Mouse (Mus musculus) kidney, adult 9 months (tissue): ENCODE measurements around the gene Traip.
A peak's percentile ranks its signal among the peaks of the same experiment; 100 is the strongest.

Source experiments
- DNase-seq: peaks from one replicate; pipeline ENCODE4 v3.0.0; 2022

Traip gene

DNA sequence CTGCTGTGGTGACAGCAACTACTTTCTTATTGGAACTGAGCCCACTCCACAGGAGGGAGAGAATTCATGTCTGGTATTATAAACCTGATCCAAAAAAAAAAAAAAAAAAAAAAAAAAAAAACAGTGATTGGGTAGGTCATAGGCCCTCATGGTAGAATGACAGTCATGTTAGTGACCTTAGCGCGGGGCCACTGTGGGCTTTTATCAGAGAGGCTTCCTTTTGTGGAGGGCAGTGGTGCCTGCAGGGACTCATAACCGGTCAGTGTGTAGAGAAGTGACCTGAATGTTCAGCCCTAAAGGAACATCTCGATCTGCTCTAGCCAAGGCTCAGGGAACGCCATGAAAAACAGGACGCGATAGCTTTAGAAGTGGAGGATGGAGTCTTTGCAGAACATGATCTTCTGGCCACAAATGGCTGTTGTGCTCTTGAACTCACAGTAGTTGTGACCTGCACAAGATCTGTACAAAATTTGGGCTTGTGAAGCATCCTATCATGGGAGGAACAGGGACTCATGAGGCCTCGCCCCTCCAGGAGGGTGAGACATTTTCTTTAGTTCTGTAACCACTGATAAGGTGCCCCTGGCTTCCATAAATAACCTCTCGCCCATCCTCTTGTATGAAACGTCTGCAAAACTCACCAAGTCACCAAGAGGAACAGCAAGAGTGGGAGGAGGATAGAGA, 24.7 kb downstream of the Traip start:
- DNase-seq, result no peak

GRCm38 (mm10) chr9:107975399-107976386, 25.8 kb downstream of the Traip start, which contains the start of gene Uba7:
TSS of gene Uba7 (plus strand) at chr9:107975505.
- DNase-seq, result peak; percentile 59

DNA sequence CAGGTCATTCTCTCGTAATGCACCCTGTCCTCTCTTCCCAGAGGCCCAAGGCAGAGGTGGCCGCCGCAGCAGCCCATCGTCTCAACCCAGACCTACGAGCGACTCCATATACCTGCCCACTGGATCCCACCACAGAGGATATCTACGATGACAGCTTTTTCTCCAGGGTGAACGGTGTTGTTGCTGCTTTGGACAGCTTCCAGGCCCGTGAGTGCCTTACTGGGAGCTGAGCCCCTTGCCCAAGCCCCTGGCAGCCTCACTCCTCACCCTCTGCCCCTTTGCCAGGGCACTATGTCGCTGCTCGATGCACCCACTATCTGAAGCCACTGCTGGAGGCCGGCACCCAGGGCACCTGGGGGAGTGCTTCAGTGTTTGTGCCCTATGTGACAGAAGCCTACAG, 28.9 kb downstream of the Traip start:
- DNase-seq, result no peak

DNA sequence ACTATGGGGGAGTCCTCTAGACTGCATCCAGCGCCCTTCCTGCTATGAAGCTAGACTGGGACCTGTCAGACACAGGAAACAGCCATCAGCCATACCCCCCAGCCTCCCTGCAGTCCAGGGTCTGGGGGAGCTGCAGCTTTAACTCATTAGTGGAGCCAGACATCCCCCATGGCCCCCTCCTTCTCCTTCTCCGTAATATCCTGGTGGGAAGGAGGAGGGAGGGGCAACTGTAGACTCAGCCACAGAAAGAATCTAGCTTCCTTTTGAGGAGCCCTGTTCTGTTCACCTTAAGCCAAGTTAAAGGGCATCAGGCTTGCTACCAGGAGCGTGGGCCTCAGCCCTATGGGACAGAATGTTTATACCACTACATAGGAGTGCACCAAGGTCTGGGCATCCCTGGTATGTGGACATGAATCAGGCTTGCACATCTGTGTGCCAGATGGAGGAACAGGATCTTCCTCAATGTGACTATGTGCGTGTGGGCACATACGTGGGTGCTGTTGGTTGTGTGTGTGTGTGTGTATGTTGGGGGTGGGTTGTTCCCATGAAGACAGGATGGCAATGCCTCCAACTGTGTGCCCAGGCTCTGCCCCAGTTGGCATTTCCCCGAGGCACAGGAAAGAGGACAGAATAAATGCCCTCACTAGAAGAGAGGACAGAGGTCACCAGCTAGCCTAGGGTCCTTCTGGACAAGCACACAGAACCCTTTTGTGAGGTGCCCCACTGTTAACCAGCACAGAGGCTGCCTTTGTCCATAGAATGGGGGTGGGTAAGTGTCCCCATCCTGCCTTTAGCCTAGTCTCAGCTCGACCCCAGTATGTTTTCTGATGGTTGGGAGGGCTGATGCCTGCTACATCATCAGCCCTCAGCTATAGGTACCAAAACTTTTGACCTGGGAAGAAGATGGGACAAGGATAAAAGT, 32.0 kb downstream of the Traip start:
- DNase-seq, result no peak

GRCm38 (mm10) chr9:107982681-107983346, 32.9 kb downstream of the Traip start, which contains the start of gene Gm20661:
TSS of gene Gm20661 (plus strand) at chr9:107983058.
- DNase-seq, result peak; percentile 72

DNA sequence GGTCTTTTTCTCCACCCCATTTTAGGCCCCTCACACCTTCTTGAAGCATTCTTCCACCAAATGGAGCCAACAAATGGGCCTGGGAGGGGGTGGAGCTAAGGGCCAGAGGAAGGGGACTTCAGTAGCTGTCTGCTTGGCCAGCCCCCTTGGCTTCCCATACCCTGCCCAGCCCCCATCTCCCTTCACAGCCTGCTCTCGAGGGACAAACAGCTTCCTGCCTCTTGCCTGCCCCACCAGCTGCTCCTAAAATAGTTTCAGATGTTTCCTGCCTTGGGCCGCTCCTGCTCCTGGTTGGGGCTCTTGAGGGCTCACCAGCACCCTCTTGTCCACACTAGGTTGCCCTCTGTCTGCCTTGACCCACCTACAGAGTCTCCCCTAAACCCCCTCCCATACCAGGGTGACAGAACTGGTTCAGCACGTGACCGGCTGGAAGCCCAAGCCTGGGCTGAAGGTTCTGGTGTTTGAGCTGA, 33.5 kb downstream of the Traip start:
- DNase-seq, result peak; percentile 88

DNA sequence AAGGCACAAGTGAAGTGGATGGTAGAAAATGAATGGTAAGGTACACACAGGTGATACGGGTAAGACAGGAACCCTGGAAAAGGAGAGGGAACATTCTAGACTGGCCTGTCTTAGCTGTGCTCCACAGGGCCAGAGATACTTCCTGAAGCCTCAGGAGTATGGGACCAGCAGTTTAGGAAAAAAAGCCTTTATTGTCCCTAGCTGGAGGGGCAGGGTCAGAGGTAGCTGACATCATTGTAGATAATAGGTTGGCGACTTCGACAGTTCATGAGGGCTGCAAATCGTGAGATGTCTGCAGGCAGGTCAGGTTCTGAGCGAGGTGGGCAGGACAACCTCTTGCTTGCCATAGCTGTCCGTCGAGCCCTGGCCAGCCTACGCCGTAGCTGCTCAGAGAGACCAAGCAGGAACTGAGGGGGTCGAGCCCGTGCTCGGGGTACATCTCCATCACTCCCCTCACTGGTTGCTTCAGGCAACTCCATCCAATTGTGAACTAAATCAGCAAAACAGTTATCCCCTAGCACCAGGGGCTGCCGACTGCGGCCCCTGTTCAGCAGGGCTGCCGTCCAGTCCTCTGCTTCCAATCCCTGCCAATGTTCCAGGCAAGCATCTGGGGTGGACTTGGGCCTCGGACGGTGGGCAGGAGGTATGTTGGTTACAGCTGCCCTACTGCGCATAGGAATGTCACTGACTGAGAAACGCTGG, 34.3 kb downstream of the Traip start:
- no peak for DNase-seq

- DNase-seq, result no peak
Observed at GRCm38 (mm10) chr9:107984754-107985055, 34.8 kb downstream of the Traip start.

DNA sequence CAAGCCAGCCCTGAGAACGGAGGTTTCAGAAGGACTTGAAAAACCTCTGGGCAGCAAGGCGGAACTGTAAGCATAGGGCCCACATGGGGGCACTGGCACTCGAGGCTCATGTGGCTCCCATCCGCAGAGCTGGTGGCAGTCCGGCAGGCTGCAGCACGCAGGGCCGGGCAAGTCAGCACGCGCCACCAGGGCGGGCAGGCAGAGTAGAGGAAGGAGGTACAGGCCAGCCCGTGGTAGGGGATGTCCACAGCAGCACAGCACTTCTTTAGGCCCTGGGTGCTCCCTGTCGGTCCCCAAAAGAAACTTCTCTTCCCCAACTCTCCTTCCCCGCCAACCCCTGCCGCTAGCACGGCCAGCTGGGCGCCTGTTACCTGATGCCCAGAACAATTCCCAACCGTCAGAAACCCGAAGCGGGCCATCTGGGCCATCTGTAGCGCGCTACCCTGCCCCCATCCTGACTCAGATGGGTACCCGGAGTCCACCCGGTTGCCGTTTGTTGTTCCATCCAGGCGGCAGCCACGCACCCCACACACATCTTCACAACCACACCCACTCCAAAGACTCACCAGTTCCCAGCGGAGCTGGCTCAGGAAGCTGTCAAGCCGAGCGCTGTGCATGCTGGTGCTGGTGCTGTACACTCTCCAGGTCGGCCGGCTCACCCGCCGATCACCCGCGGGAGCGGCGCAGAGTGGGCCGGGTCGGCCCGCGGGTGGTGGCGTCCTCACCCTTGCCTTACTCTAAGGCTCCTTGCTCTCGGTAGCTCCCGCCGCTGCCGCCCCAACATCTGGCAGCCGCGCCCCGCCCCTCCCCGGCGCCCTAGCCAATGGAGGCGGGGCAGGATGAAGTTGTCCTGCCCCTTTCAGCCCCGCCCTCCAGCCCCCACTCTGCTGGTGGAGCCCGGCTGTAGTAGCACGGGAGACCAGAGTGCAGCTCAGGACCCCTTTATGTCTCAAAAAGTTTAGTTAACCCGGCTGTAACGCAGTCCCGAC, 35.5 kb downstream of the Traip start, which contains the start of gene Inka1:
Inka1 (minus strand) TSS at position 749 of the 989 bp plus-strand sequence.
- peak; percentile 85 for DNase-seq

- DNase-seq, result peak; percentile 82
Observed at GRCm38 (mm10) chr9:107986376-107986775, 36.4 kb downstream of the Traip start.

DNA sequence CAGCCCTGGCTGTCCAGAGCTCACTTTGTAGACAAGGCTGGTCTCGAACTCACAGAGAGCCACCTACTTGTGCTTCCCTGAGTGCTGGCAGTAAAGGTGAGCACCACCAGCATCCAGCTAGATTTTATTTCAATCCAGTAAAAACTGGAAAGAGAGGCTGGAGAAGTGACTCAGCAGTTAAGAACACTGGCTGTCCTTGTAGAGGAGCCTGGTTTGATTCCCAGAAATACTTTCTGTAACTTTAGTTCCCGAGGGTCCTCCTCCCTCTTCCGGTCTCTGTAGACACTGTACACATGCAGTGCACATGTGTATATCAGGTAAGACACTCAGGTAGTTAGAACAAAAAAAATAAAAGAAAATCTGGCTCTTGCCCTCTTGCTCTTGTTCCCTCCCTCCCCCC, 38.0 kb downstream of the Traip start:
- DNase-seq, result no peak

DNA sequence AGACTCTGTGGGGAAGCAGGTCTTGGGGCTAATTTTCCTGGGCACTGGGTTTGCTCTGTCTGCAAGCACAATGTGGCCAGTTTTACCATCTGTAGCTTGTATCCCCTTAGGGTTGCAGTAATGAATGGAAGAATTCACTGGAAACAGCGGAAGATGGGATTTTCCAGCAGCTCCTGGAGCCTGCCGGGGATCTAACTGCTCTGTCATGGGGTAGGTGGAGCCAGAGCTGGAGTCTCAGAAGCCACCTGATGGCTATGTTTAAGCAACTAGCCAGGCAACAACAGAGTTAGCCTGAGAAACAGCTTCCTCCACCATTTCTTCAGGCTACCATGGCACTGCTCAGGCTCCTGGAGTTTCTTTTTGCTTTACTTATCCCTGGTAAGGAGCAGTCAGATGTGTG, 42.3 kb downstream of the Traip start, which contains the start of gene Cdhr4:
Cdhr4 (plus strand) TSS at position 301 of the 400 bp plus-strand sequence.
- no peak for DNase-seq

DNA sequence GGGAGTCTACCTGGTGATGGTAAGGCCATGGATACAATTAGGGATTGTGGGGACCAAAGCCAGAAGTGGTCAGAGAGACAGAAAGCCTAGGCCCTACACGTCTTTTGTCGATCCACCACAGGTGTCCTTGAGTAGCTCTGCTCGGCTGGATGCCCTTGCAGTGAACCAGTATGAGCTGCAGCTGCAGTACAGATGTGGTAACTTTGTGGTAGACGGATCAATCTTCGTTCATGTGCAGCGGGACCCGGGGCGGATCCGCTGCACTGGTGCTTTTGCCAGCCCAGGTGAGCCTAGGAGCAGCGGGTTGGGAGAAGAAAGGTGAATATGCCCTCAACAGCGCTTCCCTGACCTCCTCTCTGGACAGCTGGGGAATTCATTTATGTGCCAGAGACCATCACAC, 43.1 kb downstream of the Traip start:
- DNase-seq, result no peak

GRCm38 (mm10) chr9:107994464-107994863, 44.5 kb downstream of the Traip start:
- DNase-seq, result no peak

DNA sequence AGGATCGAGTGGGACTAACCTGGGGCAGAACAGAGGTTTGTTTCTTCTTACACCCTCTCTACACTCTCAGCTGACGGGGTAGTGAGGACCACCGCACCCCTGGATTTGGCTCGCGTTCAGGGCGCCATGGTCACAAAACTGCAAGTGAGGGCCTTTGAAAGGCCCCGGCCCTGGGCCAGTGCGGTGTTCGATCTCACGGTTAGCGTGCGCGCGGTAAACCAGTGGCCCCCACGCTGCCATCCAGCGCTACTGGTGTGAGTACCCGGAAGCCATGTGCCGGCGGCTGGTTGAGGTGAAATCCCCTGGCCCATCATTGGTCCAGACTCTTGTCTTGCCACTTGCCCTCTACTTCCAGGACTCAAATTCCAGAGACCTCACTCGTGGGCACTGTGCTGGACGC, 45.6 kb downstream of the Traip start:
- no peak for DNase-seq

- no peak for DNase-seq
Observed at GRCm38 (mm10) chr9:107996049-107996448, 46.1 kb downstream of the Traip start, which contains the start of gene Gm20662. TSS of gene Gm20662 (plus strand) at chr9:107996349.

DNA sequence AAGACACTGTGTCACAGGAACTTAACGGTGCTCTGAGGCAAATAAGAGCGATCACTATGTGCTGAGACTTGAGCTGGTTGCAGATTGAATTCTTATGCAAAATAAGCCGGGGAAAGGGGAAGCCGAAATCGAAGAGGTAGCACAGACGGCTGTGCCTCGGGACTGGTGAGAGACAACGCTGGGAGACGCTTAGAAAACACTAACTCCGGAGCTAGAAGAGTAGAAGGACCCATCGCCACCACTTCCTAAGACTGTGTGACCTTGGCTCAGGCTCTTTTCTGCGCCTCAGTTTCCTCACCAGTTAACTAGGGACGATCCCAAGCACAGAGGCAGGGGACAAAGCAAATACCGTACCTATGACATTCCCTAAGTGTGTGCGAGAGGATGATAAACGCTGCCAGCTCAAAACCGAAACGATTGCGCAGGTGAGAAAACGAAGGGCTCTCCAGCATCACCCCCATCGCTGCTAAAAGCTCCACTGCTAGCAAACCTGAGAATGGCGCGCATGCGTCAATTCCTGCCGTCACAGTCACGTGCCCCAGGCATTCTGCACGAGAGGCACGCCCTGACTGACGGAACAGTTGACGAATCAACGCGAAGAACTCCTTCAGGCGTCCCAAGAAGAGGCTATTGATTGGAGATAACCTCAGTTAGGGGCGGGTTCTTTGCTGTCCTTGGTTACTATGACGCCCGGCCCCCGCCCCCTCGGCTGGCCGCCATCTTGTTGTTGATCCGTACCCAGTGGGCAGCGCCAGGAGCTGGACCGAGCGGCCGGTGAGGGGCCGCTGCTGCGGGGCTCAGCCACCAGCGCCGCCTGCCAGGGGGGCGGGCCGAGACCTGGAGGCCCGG, 52.2 kb downstream of the Traip start, which contains the start of gene Ip6k1:
Ip6k1 (plus strand) TSS at position 580 of the 849 bp plus-strand sequence.
- peak; percentile 100 for DNase-seq

DNA sequence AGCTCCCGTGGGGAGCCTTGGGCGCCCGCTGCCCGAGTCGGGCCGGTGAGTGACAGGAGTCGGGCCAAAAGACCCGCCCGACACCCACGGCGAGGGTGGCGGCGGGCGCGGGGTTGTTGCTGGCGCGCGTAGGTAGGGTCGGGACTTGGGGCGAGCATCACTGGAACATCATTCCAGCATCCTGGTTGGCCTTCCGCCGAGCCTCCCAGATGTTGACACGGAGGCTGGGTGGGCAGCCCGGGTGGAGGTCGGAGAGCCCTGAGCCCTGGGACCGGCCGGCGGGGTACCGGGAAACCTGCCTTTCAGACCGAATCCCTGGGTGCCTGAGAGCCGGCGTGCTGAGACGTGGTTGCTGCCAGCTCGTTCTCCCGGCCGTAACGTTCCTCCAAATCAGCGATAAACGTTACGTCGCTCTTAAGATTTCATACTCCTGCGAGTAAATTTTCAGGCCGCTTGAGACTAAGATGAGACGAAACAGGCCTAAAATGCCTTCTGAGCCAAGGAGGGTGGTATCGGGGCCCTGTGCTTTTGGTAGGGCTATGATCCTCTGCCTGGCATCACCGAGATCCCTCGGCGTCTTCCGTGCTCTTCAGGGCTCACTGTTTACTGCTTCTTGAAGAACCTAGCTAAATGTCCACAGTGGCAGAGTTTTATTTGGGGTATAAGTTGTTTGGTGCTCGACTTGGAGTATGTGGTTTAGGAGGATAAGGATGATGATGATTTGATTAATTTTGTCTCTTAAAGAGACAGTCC, 53.0 kb downstream of the Traip start:
- DNase-seq, result peak; percentile 14
